ENCODE assay signal across 12 mouse cellular contexts in genomic region chr5:122524854-122525237, GRCm38 (mm10). TPM values are rescaled to one million over a fixed set of nuclear protein-coding genes. Genes with fewer than 3 reads are reported as not detected.
DNase-seq lines count a peak whose midpoint lies in the region; ATAC-seq and TF ChIP-seq lines count a peak whose summit lies in the region.
"Had no signal": no experiment of that assay in that cellular context is flagged by ENCODE, and none has a peak within 500 bp of the region (broad histone marks: within the 10 kb centered on the region; RNA-seq: fewer than 3 reads in every experiment).

No protein-coding gene starts in this region.

- peaks cover 20% of the 10 kb centered on the region for H3K4me1 ChIP-seq in lung, postnatal 0 days (ENCODE audit: insufficient read depth, low read depth, low read length)
- H3K4me1 ChIP-seq in stomach, postnatal 0 days (replicated peaks; ENCODE audit: control insufficient read depth, insufficient read depth), result peaks cover 41% of the 10 kb centered on the region

- TF ChIP-seq CTCF in lung, postnatal 0 days (IDR thresholded peaks at IDR 0.05), result no peak
- TF ChIP-seq CTCF in stomach, postnatal 0 days (IDR thresholded peaks at IDR 0.05; ENCODE audit: low read depth), result no peak

- no peaks in the 10 kb centered on the region for H3K27me3 ChIP-seq in lung, postnatal 0 days (replicated peaks; ENCODE audit: insufficient read depth, low read length)
- no peaks in the 10 kb centered on the region for H3K27me3 ChIP-seq in stomach, postnatal 0 days (ENCODE audit: control insufficient read depth, insufficient read depth, low read length)
- H3K27me3 ChIP-seq: hindbrain, embryonic 13.5 days had no signal

- ATAC-seq in lung, postnatal 0 days, result no peak
- ATAC-seq in stomach, postnatal 0 days (ENCODE audit: low FRiP score, low TSS enrichment), result peak; percentile 43

- H3K9ac ChIP-seq in lung, postnatal 0 days (replicated peaks; ENCODE audit: low read depth), result no peak overlapping the region
- peak overlapping the region; percentile 53 for H3K9ac ChIP-seq in stomach, postnatal 0 days (ENCODE audit: low read length)
- H3K9ac ChIP-seq: hindbrain, embryonic 13.5 days had no signal

- H3K9me3 ChIP-seq in lung, postnatal 0 days (ENCODE audit: low read length), result no peaks in the 10 kb centered on the region
- H3K9me3 ChIP-seq in stomach, postnatal 0 days (ENCODE audit: control insufficient read depth, low read length), result no peaks in the 10 kb centered on the region
- H3K9me3 ChIP-seq: G1E; hindbrain, embryonic 13.5 days had no signal

- H3K27ac ChIP-seq in lung, postnatal 0 days (ENCODE audit: low read length), result peak overlapping the region; percentile 57
- H3K27ac ChIP-seq in stomach, postnatal 0 days (replicated peaks), result peak overlapping the region; percentile 96
- H3K27ac ChIP-seq: hindbrain, embryonic 13.5 days had no signal

- WGBS in lung, postnatal 0 days, result 56% methylated on average over 4 of the region's 4 CpGs
- 49% methylated on average over 4 of the region's 4 CpGs for WGBS in stomach, postnatal 0 days

- no peak for TF ChIP-seq EP300 in lung, postnatal 0 days (IDR thresholded peaks at IDR 0.05)
- no peak for TF ChIP-seq EP300 in stomach, postnatal 0 days (optimal IDR thresholded peaks at IDR 0.05)

- H3K36me3 ChIP-seq in lung, postnatal 0 days (ENCODE audit: insufficient read depth, low read length), result no peaks in the 10 kb centered on the region
- no peaks in the 10 kb centered on the region for H3K36me3 ChIP-seq in stomach, postnatal 0 days (ENCODE audit: control insufficient read depth, insufficient read depth, low read length)
- H3K36me3 ChIP-seq: G1E had no signal

- H3K4me3 ChIP-seq in lung, postnatal 0 days (ENCODE audit: low read depth, low read length), result no peak overlapping the region
- H3K4me3 ChIP-seq in stomach, postnatal 0 days (ENCODE audit: low read depth, low read length), result no peak overlapping the region
- H3K4me3 ChIP-seq: hindbrain, embryonic 13.5 days had no signal

- H3K4me2 ChIP-seq in lung, postnatal 0 days (replicated peaks; ENCODE audit: low read depth, low read length), result no peak overlapping the region
- peak overlapping the region; percentile 23; the same call in 1 of the 2 replicates for H3K4me2 ChIP-seq in stomach, postnatal 0 days (replicated peaks; ENCODE audit: low read depth)
- H3K4me2 ChIP-seq: hindbrain, embryonic 13.5 days had no signal

- DNase-seq in adrenal gland, postnatal 10 days, result peak; percentile 34
- DNase-seq in adrenal gland, adult 8-10 months, result no peak
- no peak for DNase-seq in lung, postnatal 0 days (ENCODE audit: low spot score)
- no peak for DNase-seq in lung, postnatal 14 days
- DNase-seq in kidney, adult 8-10 months, result peak; percentile 73 to 81
- DNase-seq in stomach, postnatal 0 days (ENCODE audit: low spot score), result peak; percentile 41
- DNase-seq in right cerebral cortex, postnatal 4 days, result no peak
- DNase-seq in right cerebral cortex, postnatal 25 days, result no peak
- DNase-seq: cerebellum, adult 11 months; thymus, postnatal 25 days had no signal

RNA-seq across cellular contexts. Expression of gene Atp2a2, which starts 22.8 kb away (rescaled TPM):
- 100 to 1,000 TPM; 202 to 226 TPM for total RNA-seq in adrenal gland, postnatal 10 days (2021)
- total RNA-seq in adrenal gland, adult 8-10 months (2022), result 100 to 1,000 TPM; 187 to 206 (median 196) TPM
- polyA plus RNA-seq in lung, postnatal 0 days (2015; fragmentation: Nextera tagmentation; extraction: Ambion mirVana), result 27.4 and 32.4 TPM in 2 replicates
- 24.0 and 27.0 TPM in 2 replicates for polyA plus RNA-seq in stomach, postnatal 0 days (2015; fragmentation: Nextera tagmentation; extraction: Ambion mirVana)

Comparison
In these comparisons a context has a peak if more than half of its experiments do, and no peak if none do; other contexts are left out.
1. DNase-seq: peak in adrenal gland, postnatal 10 days (single experiment), kidney, adult 8-10 months (2 of 2) and stomach, postnatal 0 days (single experiment); none in adrenal gland, adult 8-10 months (single experiment), lung, postnatal 0 days (single experiment), lung, postnatal 14 days (single experiment), right cerebral cortex, postnatal 4 days (single experiment) and right cerebral cortex, postnatal 25 days (single experiment).